Mouse (Mus musculus) liver, embryonic 14 days (tissue): Measurements from ENCODE around the gene Efhc1. TPM values are rescaled to one million over a fixed set of nuclear protein-coding genes. Genes with fewer than 3 reads are reported as not detected.

Experiments
- polyA plus RNA-seq: library from polyadenylated mRNA; depleted of rRNA; stranded (reverse); fragments of >200 nt; gene quantifications from 2 replicates; pipeline ENCODE4 v1.2.3, GENCODE M21; 2012; rRNA removed

Gene Efhc1
- polyA plus RNA-seq = 0.23 and 0.31 TPM in 2 replicates

GRCm38 (mm10) chr1:20951300-20951763 lies at the start of gene Efhc1:
Efhc1 (plus strand) TSS chr1:20951626.

Other genes starting within 250 kb of the Efhc1 start
- gene Il17a, start 220.7 kb upstream of the Efhc1 start, polyA plus RNA-seq = not detected in 2 replicates
- 0.16 and 0.22 TPM in 2 replicates for gene Il17f, start 161.0 kb upstream of the Efhc1 start, polyA plus RNA-seq
- gene Mcm3, start 131.3 kb upstream of the Efhc1 start, polyA plus RNA-seq = 110 and 121 TPM in 2 replicates
- 0.12 and 0.13 TPM in 2 replicates for gene Paqr8, start 61.0 kb upstream of the Efhc1 start, polyA plus RNA-seq
- gene Tram2, start 127.6 kb downstream of the Efhc1 start, polyA plus RNA-seq = 1.2 TPM in 2 replicates